Mouse (Mus musculus) lung, embryonic 16.5 days (tissue): Measurements from ENCODE around the gene N4bp2l1. TPM values are rescaled to one million over a fixed set of nuclear protein-coding genes. Genes with fewer than 3 reads are reported as not detected.

Source experiments
- ATAC-seq: fragments of 200-750 bp; cut with Nextera tagmentation; 2 replicates; pipeline ENCODE4 v1.8.0; 2017; ENCODE audit warnings: low read depth, mild to moderate bottlenecking, moderate library complexity
- H3K27ac ChIP-seq: fragments of 300-500 bp; sonication (generic); 2 replicates; pipeline ENCODE4 v1.5.1; 2014; ENCODE audit warnings: mild to moderate bottlenecking, control low read depth, low read length
- H3K27me3 ChIP-seq: fragments of 300-500 bp; sonication (generic); 2 replicates; pipeline ENCODE4 v1.6.1; 2014; ENCODE audit warnings: low read depth, low read length, mixed read lengths; ENCODE audit not compliant: control insufficient read depth, insufficient read depth
- H3K36me3 ChIP-seq: fragments of 300-500 bp; sonication (generic); 2 replicates; pipeline ENCODE4 v1.6.1; 2014; ENCODE audit warnings: low read length; ENCODE audit not compliant: control insufficient read depth, insufficient read depth
- H3K4me1 ChIP-seq: fragments of 300-500 bp; sonication (generic); replicated peaks from 2 replicates; pipeline ENCODE4 v1.6.1; 2014; ENCODE audit warnings: low read length, mixed read lengths; ENCODE audit not compliant: control insufficient read depth, insufficient read depth
- H3K4me2 ChIP-seq: fragments of 300-500 bp; sonication (generic); 2 replicates; pipeline ENCODE4 v1.6.1; 2014; ENCODE audit warnings: low read depth, low read length, control low read depth
- H3K4me3 ChIP-seq: fragments of 300-500 bp; sonication (generic); 2 replicates; pipeline ENCODE4 v1.5.1; 2014; ENCODE audit warnings: mild to moderate bottlenecking, low read length, control low read depth
- H3K9ac ChIP-seq: fragments of 300-500 bp; sonication (generic); 2 replicates; pipeline ENCODE4 v1.6.1; 2014; ENCODE audit warnings: low read length, control low read depth
- H3K9me3 ChIP-seq: fragments of 300-500 bp; sonication (generic); 2 replicates; pipeline ENCODE4 v1.6.1; 2016; ENCODE audit warnings: low read length; ENCODE audit not compliant: control insufficient read depth
- WGBS: fragments of 180-500 bp; shearing (Covaris S2); extraction: QIAGEN DNeasy Blood & Tissue Kit; methylation state at CpG from one replicate; pipeline ENCODE4 v1.1.7; 2014; 5-methylcytosine and 5-hydroxymethylcytosine counted together
- polyA plus RNA-seq: library from polyadenylated mRNA; unstranded; fragments of >200 nt; fragmentation: Nextera tagmentation; extraction: Ambion mirVana; gene quantifications from 2 replicates; pipeline ENCODE4 v1.2.1, GENCODE M21; 2015

N4bp2l1 gene
- polyA plus RNA-seq, 1 experiment from 2014 or later: 5.7 TPM

DNA sequence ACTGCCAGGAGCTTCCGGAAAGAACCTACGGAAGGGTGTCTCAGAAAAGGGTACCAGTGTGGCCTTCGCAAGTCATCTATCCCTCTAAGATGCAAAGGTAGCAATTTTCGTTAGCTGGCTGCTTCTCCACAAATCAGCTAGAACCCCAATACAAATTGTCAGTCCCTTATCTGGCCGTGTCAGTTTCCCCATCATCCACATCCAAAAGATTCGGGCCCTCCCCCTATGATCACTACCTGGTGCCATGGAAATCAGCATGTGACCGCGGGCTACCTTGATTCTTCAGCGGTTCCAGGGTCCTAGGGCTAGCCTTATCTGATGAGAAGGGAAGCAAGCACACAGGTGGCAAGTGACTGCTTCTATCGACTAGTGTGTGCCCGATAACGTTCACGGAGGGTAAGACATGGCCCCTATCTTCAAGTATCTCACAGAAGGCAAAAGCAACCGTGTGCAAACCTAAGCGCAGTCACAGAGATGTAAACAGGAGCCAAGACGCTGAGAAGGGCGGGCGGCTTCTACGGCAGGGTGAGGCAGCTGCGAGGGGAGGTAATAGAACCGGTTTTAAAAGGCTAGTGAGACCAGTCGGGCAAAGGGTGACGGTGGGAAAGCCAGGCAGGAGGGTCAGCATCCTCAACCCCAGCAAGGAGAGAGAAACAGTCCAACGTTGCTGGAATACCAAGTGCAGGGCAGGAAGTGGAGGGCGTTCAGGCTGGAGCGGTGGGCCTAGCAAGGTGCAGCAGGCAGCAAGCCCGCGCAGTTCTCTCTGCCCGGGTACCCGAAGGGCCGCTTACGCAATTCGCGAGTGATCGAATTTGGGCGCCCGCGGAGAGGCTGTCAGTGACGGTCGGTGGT, 3.9 kb downstream of the N4bp2l1 start:
- WGBS: 10% methylated on average over 40 of the region's 40 CpGs
- no peaks in the 10 kb centered on the region for H3K9me3 ChIP-seq
- peak overlapping the region; percentile 66 for H3K9ac ChIP-seq
- no peaks in the 10 kb centered on the region for H3K36me3 ChIP-seq
- H3K4me2 ChIP-seq: peak overlapping the region; percentile 95
- H3K4me3 ChIP-seq: peak overlapping the region; percentile 74
- peaks cover 2% of the 10 kb centered on the region; the same call in 1 of the 2 replicates for H3K27me3 ChIP-seq
- peaks cover 8% of the 10 kb centered on the region for H3K4me1 ChIP-seq
- ATAC-seq: peak; percentile 47
- no peak overlapping the region for H3K27ac ChIP-seq

DNA sequence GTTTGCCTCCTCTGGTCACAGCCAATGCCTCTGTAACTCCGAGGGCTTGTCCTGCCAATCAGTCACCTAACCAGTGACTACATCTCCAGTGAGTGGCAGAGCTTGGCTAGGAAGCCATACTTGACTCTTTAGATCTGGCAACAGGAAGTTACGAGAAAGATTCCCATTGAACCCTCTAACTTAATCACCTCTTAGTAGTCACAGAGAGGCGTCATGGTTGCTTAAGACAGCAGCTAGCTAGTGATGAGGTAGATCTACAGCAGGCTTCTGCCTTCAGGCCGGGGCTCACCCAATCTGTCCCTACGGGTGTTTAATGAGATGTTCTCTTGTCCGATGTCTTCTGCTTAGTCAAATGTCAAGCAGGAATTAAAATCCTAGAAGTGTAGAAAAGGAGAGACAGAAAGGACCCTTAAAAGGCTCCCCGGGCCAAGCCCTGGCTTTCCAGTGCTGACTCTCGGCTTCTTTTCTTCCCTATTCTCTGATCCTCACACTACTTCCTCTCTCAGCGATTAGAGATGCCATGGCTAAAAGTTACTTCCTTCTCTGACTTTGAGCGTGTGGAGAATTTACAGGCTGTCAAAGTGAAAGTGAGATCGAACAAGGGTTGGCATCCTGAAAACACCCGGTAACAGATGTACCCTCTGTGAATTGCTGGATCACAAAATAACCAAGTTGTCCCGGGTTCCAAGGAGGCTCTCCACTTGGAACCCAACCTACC, 4.6 kb downstream of the N4bp2l1 start:
- no peak for ATAC-seq
- peaks cover 8% of the 10 kb centered on the region for H3K4me1 ChIP-seq
- no peaks in the 10 kb centered on the region for H3K36me3 ChIP-seq
- no peaks in the 10 kb centered on the region for H3K9me3 ChIP-seq
- no peak overlapping the region for H3K27ac ChIP-seq
- H3K4me2 ChIP-seq: peak overlapping the region; percentile 95
- 70% methylated on average over 13 of the region's 13 CpGs for WGBS
- peaks cover 2% of the 10 kb centered on the region; the same call in 1 of the 2 replicates for H3K27me3 ChIP-seq
- H3K9ac ChIP-seq: no peak overlapping the region
- H3K4me3 ChIP-seq: peak overlapping the region; percentile 74

DNA sequence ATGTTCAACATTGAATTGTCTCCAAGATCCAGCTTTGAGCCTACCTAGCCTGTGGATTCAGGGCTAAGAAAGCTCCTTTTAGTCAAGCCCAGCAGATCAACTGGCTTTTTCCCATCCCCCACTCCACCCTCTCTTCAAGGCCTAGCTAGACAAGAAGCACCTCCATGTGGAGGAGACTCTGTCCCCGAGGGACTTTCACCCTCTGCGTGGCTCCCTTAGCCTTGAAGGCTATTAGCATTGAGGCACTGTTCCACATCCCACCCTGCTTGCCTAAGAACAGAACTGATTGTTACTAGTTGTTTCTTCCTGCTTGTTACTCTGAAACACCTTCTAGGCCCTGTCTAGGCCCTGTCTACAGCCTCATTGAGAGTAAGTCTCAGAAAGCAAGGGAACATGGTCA, 7.0 kb downstream of the N4bp2l1 start:
- WGBS: 73% methylated on average over 2 of the region's 2 CpGs
- H3K9ac ChIP-seq: no peak overlapping the region
- peaks cover 8% of the 10 kb centered on the region for H3K4me1 ChIP-seq

DNA sequence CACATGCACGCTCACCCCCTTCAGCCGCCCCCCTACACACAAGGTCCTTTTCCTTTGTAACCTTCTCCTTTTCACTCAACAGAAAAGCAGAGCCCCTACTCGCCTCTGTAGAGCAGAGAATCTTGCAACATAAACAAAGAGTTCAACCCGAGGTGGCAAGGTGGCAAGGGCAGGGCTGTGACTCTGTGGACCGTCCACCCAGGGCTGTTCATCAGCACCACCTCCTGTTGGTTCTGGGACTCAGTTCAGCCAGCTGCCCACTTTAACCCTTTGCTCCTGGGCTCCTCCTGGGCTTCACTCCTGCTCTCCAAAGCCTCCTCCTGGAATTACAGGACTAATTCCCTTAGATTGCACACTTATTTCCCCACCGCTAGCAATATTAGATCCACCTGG, 12.7 kb downstream of the N4bp2l1 start:
- H3K9ac ChIP-seq: no peak overlapping the region
- no peak overlapping the region for H3K27ac ChIP-seq
- H3K36me3 ChIP-seq: no peaks in the 10 kb centered on the region
- H3K4me2 ChIP-seq: no peak overlapping the region
- WGBS: 33% methylated on average over 6 of the region's 6 CpGs
- H3K4me1 ChIP-seq: no peaks in the 10 kb centered on the region
- H3K4me3 ChIP-seq: no peak overlapping the region
- no peaks in the 10 kb centered on the region for H3K9me3 ChIP-seq
- no peak for ATAC-seq
- H3K27me3 ChIP-seq: no peaks in the 10 kb centered on the region

More for the DNA sequence above, 7.0 kb downstream of the N4bp2l1 start:
- Histone ChIP-seq H3K9me3 (no peaks in the 10 kb centered on the region), H3K27me3 (no peaks in the 10 kb centered on the region), H3K4me2 (no peak overlapping the region), H3K36me3 (no peaks in the 10 kb centered on the region), H3K4me3 (no peak overlapping the region), H3K27ac (no peak overlapping the region)
- no peak for ATAC-seq

DNA sequence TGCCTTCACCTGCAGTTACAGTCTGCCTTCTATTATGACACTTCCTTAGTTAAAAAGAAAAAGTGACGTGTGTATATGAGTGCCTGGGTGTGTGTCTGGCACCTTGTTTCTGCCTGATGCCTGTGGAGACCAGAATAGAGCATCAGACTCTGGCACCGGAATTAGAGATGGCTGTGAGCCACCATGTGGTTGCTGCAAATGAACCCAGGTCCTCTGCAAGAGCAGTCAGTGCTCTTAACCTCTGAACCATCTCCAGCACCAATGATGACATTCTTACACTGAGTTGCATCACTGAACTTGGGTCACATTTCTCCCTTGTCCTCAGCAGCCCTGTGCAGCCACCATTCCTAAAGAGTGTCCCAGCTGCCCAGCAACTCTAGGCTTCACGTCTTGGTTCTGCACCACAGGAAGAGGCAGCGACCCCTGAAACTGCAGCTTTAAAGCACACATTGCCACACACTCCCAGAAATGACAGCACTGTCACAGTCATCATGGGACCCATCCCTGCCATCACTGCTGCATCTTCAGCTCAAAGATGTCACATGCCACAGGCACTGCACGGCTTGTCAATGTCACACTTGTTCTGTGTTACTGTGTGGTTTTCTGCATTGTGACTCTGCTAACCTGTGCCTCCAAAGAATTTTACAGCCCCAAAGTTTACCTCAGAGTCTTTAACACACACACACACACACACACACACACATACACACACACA, 13.2 kb downstream of the N4bp2l1 start:
- Histone ChIP-seq H3K4me2 (no peak overlapping the region), H3K27me3 (no peaks in the 10 kb centered on the region), H3K9ac (no peak overlapping the region), H3K9me3 (no peaks in the 10 kb centered on the region), H3K4me3 (no peak overlapping the region), H3K36me3 (no peaks in the 10 kb centered on the region), H3K27ac (no peak overlapping the region), H3K4me1 (peaks cover 3% of the 10 kb centered on the region; the same call in 1 of the 2 replicates)
- WGBS: 37% methylated on average over 5 of the region's 5 CpGs
- peak; percentile 38; the same call in 1 of the 2 replicates for ATAC-seq

DNA sequence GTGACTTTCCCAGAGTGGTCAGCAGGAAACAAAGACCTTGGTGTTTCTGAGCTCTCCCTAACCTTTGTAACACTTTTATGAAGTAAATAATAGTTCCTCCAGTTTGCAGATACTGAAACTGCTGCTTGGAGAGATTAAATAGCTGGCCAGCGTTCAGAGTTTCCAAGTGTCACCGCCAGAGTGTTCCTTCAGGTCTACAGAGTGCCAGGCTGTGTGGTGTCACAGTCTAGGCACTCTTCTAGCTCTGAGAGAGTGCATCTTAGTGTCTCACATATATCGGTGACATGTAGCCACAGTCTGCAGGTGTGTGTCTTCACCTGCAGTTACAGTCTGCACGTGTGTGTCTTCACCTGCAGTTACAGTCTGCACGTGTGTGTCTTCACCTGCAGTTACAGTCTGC, 13.8 kb downstream of the N4bp2l1 start:
- peaks cover 8% of the 10 kb centered on the region; the same call in 1 of the 2 replicates for H3K4me1 ChIP-seq
- no peak overlapping the region for H3K4me2 ChIP-seq
- ATAC-seq: no peak
- no peaks in the 10 kb centered on the region for H3K9me3 ChIP-seq
- H3K27ac ChIP-seq: no peak overlapping the region
- H3K36me3 ChIP-seq: no peaks in the 10 kb centered on the region
- no peak overlapping the region for H3K9ac ChIP-seq
- no peaks in the 10 kb centered on the region for H3K27me3 ChIP-seq
- WGBS: 66% methylated on average over 5 of the region's 5 CpGs
- H3K4me3 ChIP-seq: no peak overlapping the region

DNA sequence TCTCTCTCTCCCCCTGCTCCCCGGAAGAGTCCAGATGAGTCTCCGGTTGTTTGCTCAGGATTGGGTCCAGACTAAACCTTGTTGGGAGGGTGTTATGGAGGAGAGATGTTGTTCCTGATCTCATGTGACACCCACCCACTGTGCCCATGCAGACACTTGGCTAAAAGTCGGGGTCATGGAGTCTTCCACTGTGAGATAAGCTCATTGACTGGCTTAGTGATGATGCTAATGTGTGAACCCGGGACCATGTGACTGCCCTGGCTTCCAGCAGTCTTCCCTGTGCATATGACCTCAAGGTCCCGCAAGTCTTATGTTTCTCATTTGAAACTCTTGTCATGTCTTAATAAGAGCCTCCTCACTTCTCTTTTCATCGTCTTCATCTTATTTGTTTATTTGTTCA, 15.8 kb downstream of the N4bp2l1 start:
- H3K27me3 ChIP-seq: no peaks in the 10 kb centered on the region
- H3K9ac ChIP-seq: no peak overlapping the region
- H3K4me3 ChIP-seq: no peak overlapping the region
- H3K4me2 ChIP-seq: no peak overlapping the region
- H3K9me3 ChIP-seq: no peaks in the 10 kb centered on the region
- H3K27ac ChIP-seq: no peak overlapping the region
- peaks cover 8% of the 10 kb centered on the region; the same call in 1 of the 2 replicates for H3K4me1 ChIP-seq
- 54% methylated on average over 6 of the region's 6 CpGs for WGBS
- no peaks in the 10 kb centered on the region for H3K36me3 ChIP-seq
- ATAC-seq: no peak

DNA sequence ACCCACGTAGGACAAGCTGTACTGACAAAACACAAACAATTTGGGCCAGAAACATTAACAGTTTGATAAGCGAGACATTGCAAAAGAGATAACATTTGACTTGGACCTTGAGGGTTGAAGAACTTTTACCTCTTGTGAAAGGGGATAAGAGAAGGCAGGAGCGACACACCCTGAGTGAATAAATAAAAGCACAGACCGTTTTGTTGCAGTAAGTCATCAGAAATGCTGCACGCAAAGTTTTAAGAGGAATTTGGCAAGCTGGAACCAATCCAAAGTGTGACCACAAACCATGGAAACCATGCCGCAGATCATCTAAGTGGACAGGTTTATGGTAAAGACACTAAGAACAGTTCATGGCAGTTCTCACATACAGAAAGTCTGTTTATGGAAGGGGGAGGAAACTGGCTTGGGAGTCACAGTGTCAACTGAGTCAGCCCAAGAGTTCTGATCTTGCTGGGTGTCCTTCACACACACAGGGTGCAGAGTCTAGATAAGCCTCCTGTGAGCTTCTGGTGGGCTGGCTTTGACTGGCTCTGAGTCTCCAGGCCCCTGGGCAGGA, 18.3 kb downstream of the N4bp2l1 start:
- Histone ChIP-seq H3K9ac (no peak overlapping the region), H3K27me3 (no peaks in the 10 kb centered on the region), H3K4me3 (no peak overlapping the region), H3K4me2 (no peak overlapping the region), H3K27ac (no peak overlapping the region), H3K36me3 (no peaks in the 10 kb centered on the region), H3K4me1 (peaks cover 15% of the 10 kb centered on the region), H3K9me3 (no peaks in the 10 kb centered on the region)
- ATAC-seq: no peak
- 36% methylated on average over 6 of the region's 6 CpGs for WGBS
